Mouse (Mus musculus) adrenal gland, adult 18-20 months (tissue): ENCODE data around the gene Sgk1. TPM values are rescaled to one million over a fixed set of nuclear protein-coding genes. Genes with fewer than 3 reads are reported as not detected.
A peak's percentile ranks its signal among the peaks of the same experiment; 100 is the strongest.

ENCODE experiments used
- DNase-seq, 2 experiments: peaks; one replicate each; pipeline ENCODE4 v3.0.0; 2021 to 2022; ENCODE audit warnings: low spot score in 2 of 2
- total RNA-seq, 2 experiments: library from RNA; stranded (reverse); gene quantifications; 1 replicate in 1 of 2; 2 replicates in 1 of 2; pipeline ENCODE4 v1.2.3; 2021

Gene Sgk1
- total RNA-seq, 2 experiments from 2014 or later, result 151 to 162 TPM

DNA sequence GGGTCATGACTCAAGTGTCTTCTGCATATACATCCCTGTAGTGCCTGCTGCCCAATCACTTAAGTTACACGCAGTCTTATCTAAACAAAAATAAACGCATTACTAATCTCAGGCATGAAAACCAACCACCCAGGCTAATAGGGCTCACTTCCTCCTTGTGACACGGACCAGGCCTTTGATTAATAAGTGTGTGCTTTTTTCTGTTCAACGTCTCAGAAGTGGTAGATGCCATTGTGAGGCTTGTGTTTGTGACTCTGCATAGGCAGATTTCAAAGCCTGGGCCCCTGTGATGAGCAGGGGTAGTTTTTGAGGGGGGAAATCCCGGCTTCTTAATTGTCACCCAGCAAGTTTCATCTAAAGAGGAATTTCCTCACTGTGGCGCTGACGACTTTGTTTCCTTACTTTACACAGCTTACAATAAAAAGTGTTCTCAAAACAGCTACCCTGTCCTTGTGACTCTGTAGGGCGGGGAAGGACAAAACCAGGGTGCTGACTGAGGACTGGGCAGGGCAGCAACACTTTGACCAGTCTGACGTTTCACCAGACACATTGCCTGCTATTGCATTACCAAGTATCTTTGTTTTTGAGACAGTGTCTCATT lies 64.9 kb downstream of the Sgk1 start:
- DNase-seq, result no peak

- no peak for DNase-seq
Observed at GRCm38 (mm10) chr10:21952520-21952919, 70.5 kb downstream of the Sgk1 start.

- no peak for DNase-seq
Observed at GRCm38 (mm10) chr10:21961111-21961510, 79.1 kb downstream of the Sgk1 start.

- no peak for DNase-seq
Observed at GRCm38 (mm10) chr10:21963005-21963404, 81.0 kb downstream of the Sgk1 start.

DNA sequence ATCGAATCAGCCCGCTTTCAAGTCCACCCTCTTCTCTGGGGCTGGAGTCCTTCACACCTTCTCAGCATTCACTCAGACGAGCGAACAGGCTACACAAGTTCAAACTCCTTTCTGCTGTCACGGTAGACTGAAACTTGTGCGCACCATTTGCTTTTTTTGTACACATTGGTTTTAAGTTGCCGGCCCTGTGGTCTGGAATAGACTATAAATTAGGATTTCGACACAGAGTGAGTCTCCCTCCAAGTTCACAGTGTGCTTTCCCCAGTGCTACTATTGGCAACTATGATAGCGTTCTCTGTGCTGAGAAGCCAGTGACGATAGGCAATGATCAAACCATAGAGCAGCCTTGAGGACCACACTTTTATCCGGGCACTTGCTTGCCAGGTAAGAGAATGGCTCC lies 91.7 kb downstream of the Sgk1 start:
- no peak for DNase-seq

DNA sequence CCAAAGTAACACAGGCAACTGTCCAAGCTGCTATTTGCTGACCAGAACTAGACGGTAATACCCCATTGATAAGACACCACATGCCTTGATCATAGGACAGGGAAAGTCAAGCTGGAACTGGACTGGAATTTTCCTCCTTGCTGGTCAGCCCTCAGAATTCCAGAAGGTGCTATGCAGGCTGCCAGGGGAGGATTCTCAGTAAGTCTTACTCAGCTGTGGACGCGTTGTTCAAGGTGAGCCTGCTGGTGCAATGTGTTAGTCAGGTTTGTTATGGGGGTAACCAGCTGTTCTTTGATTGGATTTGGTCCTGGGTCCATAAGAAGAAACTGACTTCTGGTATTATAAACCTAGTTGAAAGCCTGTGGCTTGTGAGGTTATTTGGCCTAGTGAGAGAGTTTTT lies 92.8 kb downstream of the Sgk1 start:
- peak in 1 of 2 experiments; percentile 22 for DNase-seq

DNA sequence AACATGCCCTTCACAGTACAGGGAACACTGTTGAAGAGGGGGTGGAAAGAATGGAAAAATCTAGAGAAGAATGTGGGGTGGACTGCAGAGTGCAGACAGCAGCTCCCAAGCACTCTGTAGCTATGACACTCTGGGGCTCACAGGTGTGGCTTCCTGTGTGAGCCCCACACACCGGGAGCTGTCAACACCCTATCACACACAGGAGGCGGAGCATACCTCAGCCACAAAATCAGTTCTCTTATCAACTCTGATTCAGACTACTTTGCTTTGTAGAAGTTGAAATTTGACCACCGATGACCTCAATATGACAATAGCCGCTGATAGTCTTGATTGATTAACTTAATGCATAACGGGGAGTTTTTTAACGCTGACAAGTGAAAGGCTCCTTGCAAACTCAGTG lies 93.4 kb downstream of the Sgk1 start:
- DNase-seq, result no peak

- DNase-seq, result no peak
Observed at GRCm38 (mm10) chr10:21976253-21976652, 94.3 kb downstream of the Sgk1 start.

GRCm38 (mm10) chr10:21978421-21978820 lies 96.4 kb downstream of the Sgk1 start:
- peak; percentile 30 to 60 for DNase-seq

GRCm38 (mm10) chr10:21979286-21979965 lies 97.4 kb downstream of the Sgk1 start:
- DNase-seq, result peak in 1 of 2 experiments; percentile 57

DNA sequence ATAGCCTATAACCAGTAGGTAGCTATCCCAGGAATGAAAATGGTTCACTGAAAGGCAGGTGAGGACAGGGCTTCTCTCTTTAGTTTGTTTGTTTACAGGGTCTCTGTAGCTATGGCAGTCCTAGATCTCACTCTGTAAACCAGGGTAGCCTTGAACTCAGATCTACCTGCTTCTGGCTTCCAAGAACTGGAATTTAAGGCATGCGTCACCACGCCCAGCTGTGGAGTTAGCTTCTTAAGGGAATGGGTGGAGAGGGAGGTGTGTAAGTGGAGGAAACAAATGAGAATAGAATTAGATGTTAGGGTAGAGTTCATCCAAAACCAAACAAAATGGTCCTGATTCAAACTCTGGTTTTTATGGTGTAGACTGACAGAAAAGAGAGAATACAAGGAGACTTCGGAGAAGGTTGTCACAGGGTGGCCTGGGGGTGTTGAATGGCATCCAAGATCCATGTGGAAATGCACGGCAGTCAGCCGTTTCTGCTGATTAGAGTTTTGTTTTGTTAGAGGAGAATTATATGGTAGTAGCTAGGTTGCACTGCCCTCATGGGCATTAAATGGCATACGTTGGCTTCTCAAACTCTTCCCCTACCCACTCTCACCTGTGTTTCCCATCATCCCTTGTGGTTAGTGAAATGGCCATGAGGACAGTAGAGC lies 98.9 kb downstream of the Sgk1 start:
- no peak for DNase-seq

- no peak for DNase-seq
Observed at GRCm38 (mm10) chr10:21982303-21982702, 100.3 kb downstream of the Sgk1 start.

- DNase-seq, result no peak
Observed at GRCm38 (mm10) chr10:21988489-21988888, 106.5 kb downstream of the Sgk1 start.

GRCm38 (mm10) chr10:21991351-21991840 lies 109.4 kb downstream of the Sgk1 start:
- peak; percentile 78 to 82 for DNase-seq

GRCm38 (mm10) chr10:21991986-21992833 lies 110.2 kb downstream of the Sgk1 start:
- peak in 1 of 2 experiments; percentile 38 for DNase-seq

DNA sequence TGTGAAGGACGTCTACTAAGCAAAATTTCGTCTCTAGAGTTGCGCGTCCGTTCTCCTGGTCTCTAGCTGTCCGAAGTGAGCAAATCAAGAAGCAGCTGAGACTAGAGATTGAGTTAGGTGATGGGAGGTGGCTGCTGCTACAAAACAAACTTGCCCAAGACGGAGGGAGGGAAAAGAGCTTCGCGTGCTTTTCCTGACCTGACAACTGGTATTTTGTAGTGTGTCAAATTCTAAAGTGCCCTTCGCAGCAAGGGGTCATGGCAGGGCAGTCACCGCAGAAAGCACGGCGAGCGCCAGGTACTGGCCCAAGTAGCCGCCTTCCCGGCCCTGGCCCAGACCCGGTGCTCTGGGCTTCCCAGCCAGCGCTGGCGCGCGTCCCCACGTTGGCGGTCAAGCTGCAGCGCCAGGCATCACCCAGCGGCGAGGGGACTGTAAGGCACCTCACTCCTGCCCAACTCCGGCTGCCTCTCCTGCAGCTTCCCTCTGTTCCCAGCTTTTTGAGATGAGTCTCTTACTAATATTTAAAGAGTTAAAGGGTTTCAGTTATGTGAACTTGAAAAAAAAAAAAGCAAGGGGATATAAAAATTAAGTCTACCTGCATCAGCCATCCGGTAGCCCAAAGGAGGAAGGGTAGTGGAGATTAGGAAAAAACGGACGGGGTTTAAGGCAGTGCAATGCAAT lies 111.0 kb downstream of the Sgk1 start:
- DNase-seq, result peak; percentile 74 to 80

GRCm38 (mm10) chr10:21993515-21994373 lies 111.8 kb downstream of the Sgk1 start:
- DNase-seq, result peak; percentile 72 to 77

GRCm38 (mm10) chr10:21994431-21994914 lies 112.5 kb downstream of the Sgk1 start:
- peak; percentile 98 for DNase-seq

DNA sequence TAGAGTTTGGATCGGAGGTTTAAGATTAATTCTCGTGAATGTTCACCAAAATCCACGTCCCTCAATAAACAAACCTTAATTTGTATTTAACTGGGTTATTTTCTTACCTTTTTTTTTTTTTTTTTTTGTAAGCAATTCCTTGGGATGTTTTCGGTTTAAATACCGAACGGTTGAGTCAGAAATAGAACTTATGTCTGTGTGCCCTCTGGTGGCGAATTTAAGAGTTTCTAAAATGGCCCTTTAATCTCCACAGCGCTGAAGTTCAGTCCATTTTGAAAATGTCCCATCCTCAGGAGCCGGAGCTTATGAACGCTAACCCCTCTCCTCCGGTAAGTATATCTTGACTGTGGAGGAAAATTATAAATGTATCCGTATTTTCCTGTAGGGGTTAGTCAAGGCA lies 113.2 kb downstream of the Sgk1 start:
- no peak for DNase-seq
